In the genomic region with DNA sequence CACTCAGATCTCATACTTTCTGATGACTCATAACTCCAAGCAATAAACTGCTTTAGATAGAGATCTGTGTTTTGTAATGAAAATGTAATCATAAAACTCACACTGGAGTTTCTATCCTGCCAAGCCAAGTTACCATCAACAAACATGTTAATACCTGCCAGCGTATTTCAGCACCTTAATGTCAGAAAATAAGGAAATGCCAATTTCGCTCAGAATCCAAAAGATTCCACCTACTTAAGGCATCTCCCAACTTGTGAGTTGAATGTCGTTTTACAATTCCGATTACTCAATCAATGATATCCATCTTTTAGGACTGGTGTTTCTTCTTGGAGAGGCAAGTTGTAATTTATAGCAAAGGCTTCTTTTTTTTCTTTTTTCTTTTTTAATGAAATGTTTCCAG, we compare ENCODE assay signal across 20 mouse cellular contexts.
DNase-seq lines count a peak whose midpoint lies in the region; ATAC-seq and TF ChIP-seq lines count a peak whose summit lies in the region.
"Had no signal": no experiment of that assay in that cellular context is flagged by ENCODE, and none has a peak within 500 bp of the region (broad histone marks: within the 10 kb centered on the region; RNA-seq: fewer than 3 reads in every experiment).

No protein-coding gene starts in this region.

- H3K36me3 ChIP-seq in limb, embryonic 14.5 days (ENCODE audit: control insufficient read depth, insufficient read depth, low read length): no peaks in the 10 kb centered on the region
- H3K36me3 ChIP-seq in limb, embryonic 10.5 days: no peaks in the 10 kb centered on the region
- H3K36me3 ChIP-seq in heart, embryonic 12.5 days: no peaks in the 10 kb centered on the region
- H3K36me3 ChIP-seq: embryonic facial prominence, embryonic 13.5 days; forebrain, embryonic 10.5 days; forebrain, embryonic 12.5 days had no signal

- no peak overlapping the region for H3K4me3 ChIP-seq in limb, embryonic 14.5 days (replicated peaks; ENCODE audit: low read length)
- no peak overlapping the region for H3K4me3 ChIP-seq in limb, embryonic 10.5 days
- no peak overlapping the region for H3K4me3 ChIP-seq in heart, embryonic 12.5 days
- H3K4me3 ChIP-seq: embryonic facial prominence, embryonic 13.5 days; forebrain, embryonic 10.5 days; forebrain, embryonic 12.5 days had no signal

- no peak for ATAC-seq in limb, embryonic 14.5 days (ENCODE audit: low FRiP score, low read depth)
- no peak for ATAC-seq in heart, embryonic 12.5 days (ENCODE audit: insufficient number of reproducible peaks, low FRiP score)
- ATAC-seq: forebrain, embryonic 14.5 days; forebrain, embryonic 16.5 days had no signal

- 78% methylated on average over 4 of the region's 4 CpGs for WGBS in limb, embryonic 14.5 days
- 91% methylated on average over 4 of the region's 4 CpGs for WGBS in limb, embryonic 10.5 days
- 88% methylated on average over 4 of the region's 4 CpGs for WGBS in heart, embryonic 12.5 days

- H3K9ac ChIP-seq in limb, embryonic 14.5 days (ENCODE audit: low read depth, low read length, severe bottlenecking): no peak overlapping the region
- no peak overlapping the region for H3K9ac ChIP-seq in heart, embryonic 12.5 days
- H3K9ac ChIP-seq: embryonic facial prominence, embryonic 13.5 days; forebrain, embryonic 12.5 days had no signal

- no peaks in the 10 kb centered on the region for H3K4me1 ChIP-seq in limb, embryonic 14.5 days (ENCODE audit: control insufficient read depth, insufficient read depth, low read length)
- H3K4me1 ChIP-seq in limb, embryonic 10.5 days: peaks cover 6% of the 10 kb centered on the region
- H3K4me1 ChIP-seq in heart, embryonic 12.5 days (replicated peaks): no peaks in the 10 kb centered on the region
- H3K4me1 ChIP-seq: embryonic facial prominence, embryonic 13.5 days; forebrain, embryonic 10.5 days; forebrain, embryonic 12.5 days had no signal

- no peak for TF ChIP-seq POLR2A in limb, embryonic 14.5 days (IDR thresholded peaks at IDR 0.05; ENCODE audit: borderline replicate concordance, extremely low read depth, insufficient read depth, insufficient read length)

- no peak overlapping the region for H3K4me2 ChIP-seq in limb, embryonic 14.5 days (replicated peaks; ENCODE audit: low read depth, low read length, severe bottlenecking)
- no peak overlapping the region for H3K4me2 ChIP-seq in heart, embryonic 12.5 days
- H3K4me2 ChIP-seq: embryonic facial prominence, embryonic 13.5 days; forebrain, embryonic 12.5 days had no signal

- DNase-seq in limb, embryonic 14.5 days (ENCODE audit: low spot score): peak; percentile 29
- DNase-seq in limb, embryonic 10.5 days (ENCODE audit: low spot score): no peak
- peak; percentile 92 for DNase-seq in fat pad, adult 2 months (ENCODE audit: extremely low read depth, low read depth, low spot score)
- DNase-seq in gonadal fat pad, adult 2 months (ENCODE audit: low read depth): peak; percentile 80
- no peak for DNase-seq in retina, postnatal 1 day
- DNase-seq: adrenal gland, adult 2 months; adrenal gland, postnatal 10 days; adrenal gland, postnatal 25 days; cerebellum, adult 11 months; cerebellum, adult 18-20 months; cerebellum, adult 8-10 months; cerebellum, adult 9-11 months; cerebellum, postnatal 14 days; cerebellum, postnatal 36 days had no signal

- H3K9me3 ChIP-seq in limb, embryonic 14.5 days (ENCODE audit: control insufficient read depth, low read length): no peaks in the 10 kb centered on the region
- H3K9me3 ChIP-seq in limb, embryonic 10.5 days (replicated peaks): no peaks in the 10 kb centered on the region
- no peaks in the 10 kb centered on the region for H3K9me3 ChIP-seq in heart, embryonic 12.5 days (replicated peaks)
- H3K9me3 ChIP-seq: embryonic facial prominence, embryonic 13.5 days; forebrain, embryonic 10.5 days; forebrain, embryonic 12.5 days had no signal

- H3K27ac ChIP-seq in limb, embryonic 14.5 days (replicated peaks; ENCODE audit: low read depth, low read length): no peak overlapping the region
- no peak overlapping the region for H3K27ac ChIP-seq in limb, embryonic 10.5 days
- no peak overlapping the region for H3K27ac ChIP-seq in heart, embryonic 12.5 days (ENCODE audit: poor library complexity, severe bottlenecking)
- H3K27ac ChIP-seq: embryonic facial prominence, embryonic 13.5 days; forebrain, embryonic 10.5 days; forebrain, embryonic 12.5 days had no signal

- H3K27me3 ChIP-seq in limb, embryonic 14.5 days (ENCODE audit: control insufficient read depth, insufficient read depth, low read length): no peaks in the 10 kb centered on the region
- no peaks in the 10 kb centered on the region for H3K27me3 ChIP-seq in limb, embryonic 10.5 days (ENCODE audit: low read depth, poor library complexity, severe bottlenecking)
- H3K27me3 ChIP-seq in heart, embryonic 12.5 days (replicated peaks): no peaks in the 10 kb centered on the region
- H3K27me3 ChIP-seq: embryonic facial prominence, embryonic 13.5 days; forebrain, embryonic 12.5 days had no signal

Comparison
In these comparisons a context has a peak if more than half of its experiments do, and no peak if none do; other contexts are left out.
1. DNase-seq: peak in limb, embryonic 14.5 days (single experiment), fat pad, adult 2 months (single experiment) and gonadal fat pad, adult 2 months (single experiment); none in limb, embryonic 10.5 days (single experiment) and retina, postnatal 1 day (single experiment).